Mouse (Mus musculus) left cerebral cortex, postnatal 36 days (tissue): ENCODE data around the gene Macrod2. TPM values are rescaled to one million over a fixed set of nuclear protein-coding genes. Genes with fewer than 3 reads are reported as not detected.

Experiments
- DNase-seq, 2 experiments: peaks; one replicate each; pipeline ENCODE4 v3.0.0; 2021 to 2022; ENCODE audit warnings: low spot score in 2 of 2, mixed read lengths in 1 of 2
- intact Hi-C: fragments of 180-260 bp; cut with DNase I; formaldehyde crosslinking; loops from one replicate; pipeline ENCODE4 v1.15.1; 2025
- total RNA-seq, 2 experiments: library from RNA; stranded (reverse); gene quantifications; 2 replicates each; pipeline ENCODE4 v1.2.3; 2021

The Macrod2 gene
- total RNA-seq, 2 experiments from 2014 or later, result 47.2 to 55.6 TPM

DNA sequence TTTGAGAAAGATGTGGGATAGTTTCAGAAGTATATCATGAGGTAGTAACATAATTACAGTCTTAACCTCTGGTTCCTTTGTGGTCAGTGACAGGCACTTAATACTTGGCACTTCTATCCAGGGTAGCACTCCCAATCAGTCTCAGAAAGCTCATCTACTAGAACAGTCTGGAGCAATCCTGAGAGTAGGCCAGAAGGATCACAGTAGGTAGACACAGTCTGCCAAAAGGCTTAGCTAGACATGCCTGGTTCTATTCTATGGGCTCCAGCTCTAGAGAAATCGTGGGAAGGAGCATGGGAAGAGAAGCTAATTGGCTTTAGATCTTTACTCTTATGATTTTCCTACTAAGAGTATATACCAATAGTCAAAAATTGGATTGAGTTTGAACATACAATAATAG is 1891.7 kb downstream of the Macrod2 start:
- intact Hi-C loops, result no loop called here
- no peak for DNase-seq

DNA sequence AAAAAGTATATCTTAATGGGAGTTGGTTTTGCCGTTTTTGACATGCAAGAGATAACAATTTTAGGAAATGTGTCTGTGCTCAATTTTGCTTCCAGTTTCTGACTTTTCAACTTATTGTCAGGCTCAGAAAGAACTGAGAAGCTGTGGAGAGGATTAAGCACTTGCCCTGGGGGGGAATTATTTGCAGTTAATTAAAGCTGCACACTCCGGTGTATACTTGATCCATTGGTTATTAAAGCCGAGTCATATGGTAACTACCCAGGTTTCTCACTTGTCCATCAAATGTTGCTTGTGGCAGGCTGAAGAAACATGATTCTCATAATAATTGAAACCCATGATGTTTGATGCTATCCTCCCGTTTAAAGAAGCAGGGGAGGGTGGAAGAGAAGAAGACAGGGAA is 1899.7 kb downstream of the Macrod2 start:
- intact Hi-C loops, result no loop called here
- no peak for DNase-seq

DNA sequence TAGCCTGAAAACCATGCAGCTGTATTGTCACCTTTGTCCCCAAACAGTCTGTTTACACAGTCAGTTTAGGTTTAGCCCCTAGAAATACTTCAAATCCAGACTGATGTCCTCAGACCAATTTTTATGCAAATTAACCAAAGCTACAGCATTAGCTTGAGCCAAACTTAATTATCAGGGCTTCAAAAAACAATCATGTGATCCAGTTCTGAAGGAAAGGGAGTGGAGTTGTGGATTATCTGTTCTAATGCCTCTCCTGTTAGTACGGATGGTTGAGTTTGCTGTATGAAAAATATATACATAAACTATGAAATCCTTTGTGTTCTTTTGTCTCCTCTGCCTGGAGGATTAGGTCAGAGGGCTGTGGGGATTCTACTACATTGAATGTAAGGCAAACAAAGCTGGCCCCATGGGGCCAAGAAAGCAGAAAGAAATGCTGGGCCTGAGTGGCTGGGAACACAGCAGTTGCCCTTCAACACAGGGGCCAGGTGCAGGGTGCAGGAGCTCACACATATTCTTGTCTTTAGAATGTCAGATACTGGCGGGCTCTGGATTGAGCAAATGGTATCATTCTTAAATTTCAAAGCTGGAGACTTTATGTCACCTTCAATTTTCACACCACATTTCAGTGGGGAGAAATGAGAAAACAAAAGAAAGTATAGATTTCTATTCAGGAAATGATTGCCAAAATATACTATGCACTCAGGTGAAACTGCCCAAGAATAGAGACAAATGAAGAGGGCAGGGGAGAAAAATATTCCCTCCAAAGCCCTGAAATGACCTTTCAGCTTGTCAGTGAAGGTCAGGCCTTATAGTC is 1908.2 kb downstream of the Macrod2 start:
- no peak for DNase-seq
- intact Hi-C loops, result no loop called here

DNA sequence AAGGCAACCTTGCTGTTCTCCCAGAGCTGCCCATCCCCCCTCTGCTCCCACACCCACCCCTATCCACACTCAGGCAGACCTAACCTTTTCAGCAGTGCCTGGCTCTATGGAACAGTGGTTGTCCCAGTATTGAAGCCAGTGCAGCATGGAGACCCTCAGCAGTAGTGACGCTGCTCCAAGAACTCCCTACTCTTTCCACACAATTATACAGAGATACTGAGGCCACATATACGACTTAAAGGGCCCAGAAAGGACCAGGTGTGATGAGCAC is 1908.7 kb downstream of the Macrod2 start:
- DNase-seq, result no peak
- intact Hi-C loops, result no loop called here

DNA sequence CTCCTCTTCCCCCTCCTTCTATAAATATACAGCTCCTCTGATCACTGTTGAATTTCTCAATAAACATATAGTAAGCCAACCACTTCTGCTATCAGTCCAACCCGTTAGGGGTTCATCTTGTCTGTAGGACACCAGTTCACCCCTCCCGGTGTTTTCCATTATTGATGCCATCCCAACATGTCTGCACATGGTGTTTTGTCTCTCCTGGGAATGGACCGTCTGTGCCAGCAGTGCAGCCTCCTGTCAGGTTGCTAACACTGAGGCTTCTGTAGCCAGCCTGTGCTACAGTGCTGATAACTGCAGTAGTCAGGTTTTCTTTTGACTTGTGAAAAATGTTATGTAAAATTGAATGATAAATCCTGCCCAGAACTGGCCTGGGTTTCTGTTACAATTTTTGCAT is 1928.0 kb downstream of the Macrod2 start:
- intact Hi-C loops, result no loop called here

DNA sequence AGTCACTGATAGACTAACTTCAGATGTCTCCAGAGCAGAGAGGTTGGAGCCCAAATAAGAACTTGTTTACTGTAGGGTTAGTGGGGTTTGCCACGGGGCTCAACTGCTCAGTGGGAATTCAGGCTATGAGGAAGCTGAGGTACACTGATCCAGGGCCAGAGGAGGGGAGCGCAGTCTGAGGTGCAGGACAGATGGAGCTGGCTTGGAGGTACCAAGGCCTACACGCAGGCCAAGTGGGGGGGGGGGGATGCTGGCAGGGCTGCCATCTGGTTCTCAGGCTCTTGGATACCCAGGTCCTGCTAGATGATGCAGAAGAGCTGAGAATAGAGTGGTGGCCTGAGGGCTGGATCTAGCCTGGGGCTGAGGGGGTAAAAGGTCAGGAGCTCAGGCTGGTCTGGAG is 1931.6 kb downstream of the Macrod2 start:
- intact Hi-C loops, result no loop called here
- DNase-seq, result no peak

More for the DNA sequence above, 1928.0 kb downstream of the Macrod2 start:
- no peak for DNase-seq

DNA sequence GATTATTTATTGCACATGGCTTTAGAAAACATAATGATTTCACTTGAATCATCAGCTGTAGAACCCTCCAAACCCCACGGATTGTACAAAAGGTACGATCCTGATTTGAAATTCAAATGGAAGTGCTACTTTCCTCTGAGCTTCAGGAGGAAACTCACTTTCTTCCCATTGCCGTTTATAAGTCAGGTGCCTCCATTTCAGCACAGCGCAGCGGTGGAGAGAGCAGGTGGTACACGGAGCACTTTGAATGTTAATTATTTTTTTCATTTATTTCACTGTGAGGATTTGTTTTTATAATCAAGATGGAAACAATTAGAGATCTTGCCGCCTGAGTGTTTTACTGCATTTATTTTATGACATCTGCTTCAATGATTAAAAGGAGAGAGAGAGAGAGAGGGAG is 1934.7 kb downstream of the Macrod2 start:
- no peak for DNase-seq
- intact Hi-C loops, result no loop called here

DNA sequence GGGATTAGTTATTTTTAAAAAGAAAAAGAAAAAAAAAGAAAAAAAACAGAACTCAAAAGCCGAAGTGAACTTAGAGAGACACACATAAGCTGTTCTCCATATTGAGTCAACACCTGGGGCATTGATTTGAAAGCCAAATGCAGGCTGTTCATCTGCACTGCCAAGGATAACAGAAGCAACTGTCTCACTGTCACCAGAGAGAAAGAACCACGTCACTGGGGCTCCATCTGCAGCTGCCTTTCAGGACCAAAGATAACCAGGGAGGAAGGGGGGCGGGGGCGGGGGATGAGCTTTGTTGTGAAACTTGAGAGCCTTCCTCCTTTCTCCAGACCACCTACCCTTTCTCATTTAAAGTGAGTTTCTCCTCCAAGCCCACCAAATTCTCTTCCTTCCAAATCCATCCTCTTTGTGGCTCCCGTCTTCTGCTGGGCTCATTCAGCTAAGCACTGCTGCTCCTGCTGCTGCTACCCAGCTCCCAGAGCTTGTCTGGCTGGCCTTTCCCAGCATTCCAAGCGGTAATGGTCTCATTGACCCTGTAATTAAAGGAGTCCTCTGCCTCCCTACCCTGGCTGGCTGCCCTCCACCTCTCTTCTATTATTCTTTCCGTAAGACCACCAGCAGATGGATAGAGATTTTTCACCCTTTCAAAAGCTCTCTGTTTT is 1939.5 kb downstream of the Macrod2 start:
- intact Hi-C loops, result no loop called here
- peak; percentile 28 to 44 for DNase-seq

DNA sequence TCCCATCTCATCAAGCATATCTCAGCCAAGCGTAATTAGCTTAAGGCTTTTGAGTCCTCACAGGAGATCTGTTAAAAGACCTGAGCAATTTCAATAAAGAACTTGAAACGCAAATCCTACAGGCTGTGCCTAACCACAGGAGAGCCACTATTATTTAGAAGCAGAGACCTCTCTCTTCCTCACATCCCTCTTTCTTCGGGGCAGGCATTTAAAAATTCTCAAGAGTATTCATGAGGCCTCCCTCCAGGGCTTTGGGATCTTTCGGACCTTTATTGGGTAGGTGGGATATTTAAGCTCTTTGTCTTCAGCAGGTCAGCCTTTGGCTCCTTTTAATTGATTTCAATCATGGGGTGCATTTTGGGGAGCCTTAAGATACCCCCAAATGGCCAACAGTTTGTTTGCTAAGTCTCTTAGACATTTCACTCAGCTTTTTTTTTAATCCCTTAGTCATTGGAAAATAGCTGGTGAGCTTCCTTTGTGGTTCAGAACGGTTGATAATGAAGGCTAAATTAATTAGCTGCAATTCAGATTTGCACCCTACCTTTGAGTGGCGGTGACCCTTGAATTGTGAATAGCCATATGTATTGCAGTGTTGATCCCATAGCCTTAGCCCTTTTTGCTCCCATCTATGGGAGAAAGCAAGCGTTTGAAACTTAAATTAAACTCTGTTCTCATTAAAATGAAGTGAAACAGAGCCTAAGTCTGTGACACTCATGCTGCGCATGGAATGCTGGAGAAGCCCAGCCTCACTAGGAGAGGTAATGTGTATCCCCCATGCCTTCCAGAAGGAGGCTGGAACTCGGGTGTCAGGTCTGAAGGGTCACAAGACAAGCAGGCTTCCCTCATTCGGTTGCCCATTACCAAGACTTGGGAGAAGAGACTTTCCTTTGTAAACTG is 1940.2 kb downstream of the Macrod2 start:
- intact Hi-C loops, result no loop called here
- no peak for DNase-seq

DNA sequence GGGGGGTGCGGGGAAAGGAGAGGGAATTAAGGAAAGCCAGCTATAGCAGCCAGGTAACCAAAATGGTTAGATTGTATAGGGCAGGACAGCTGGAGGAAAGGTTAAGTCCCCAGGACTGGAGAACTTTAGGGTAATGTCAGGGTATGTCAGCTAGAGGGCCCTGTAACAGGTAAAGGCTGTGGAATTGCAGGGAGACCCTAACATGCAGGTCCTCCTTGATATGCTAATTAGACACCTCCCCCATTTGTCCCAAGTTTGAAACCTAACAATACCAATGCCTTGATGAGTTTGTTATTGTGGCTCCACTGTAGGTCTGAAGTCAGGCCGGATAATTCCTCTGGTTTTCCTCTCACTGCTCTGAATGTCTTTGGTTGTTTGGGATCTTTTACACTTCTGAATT is 1948.9 kb downstream of the Macrod2 start:
- intact Hi-C loops, result no loop called here
- no peak for DNase-seq

DNA sequence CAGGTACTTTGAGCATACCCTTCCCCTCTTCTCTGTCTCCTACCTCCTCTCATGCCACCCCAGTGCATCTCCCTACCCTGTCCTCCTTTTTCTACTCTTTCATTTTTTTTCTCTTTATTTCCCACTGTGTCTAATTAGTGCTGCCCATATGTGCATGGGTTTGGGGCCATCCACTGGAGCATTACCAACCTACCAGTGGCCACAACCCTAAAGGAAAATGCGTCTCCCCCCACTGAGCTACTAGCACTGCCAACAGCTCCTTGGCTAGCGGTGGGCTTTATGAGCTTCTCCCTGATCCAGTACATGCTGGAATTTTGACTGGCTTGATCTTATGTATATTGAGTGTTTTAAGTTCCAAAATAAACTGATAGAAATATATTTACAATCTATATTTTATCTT is 1949.6 kb downstream of the Macrod2 start:
- no peak for DNase-seq
- intact Hi-C loops, result no loop called here

DNA sequence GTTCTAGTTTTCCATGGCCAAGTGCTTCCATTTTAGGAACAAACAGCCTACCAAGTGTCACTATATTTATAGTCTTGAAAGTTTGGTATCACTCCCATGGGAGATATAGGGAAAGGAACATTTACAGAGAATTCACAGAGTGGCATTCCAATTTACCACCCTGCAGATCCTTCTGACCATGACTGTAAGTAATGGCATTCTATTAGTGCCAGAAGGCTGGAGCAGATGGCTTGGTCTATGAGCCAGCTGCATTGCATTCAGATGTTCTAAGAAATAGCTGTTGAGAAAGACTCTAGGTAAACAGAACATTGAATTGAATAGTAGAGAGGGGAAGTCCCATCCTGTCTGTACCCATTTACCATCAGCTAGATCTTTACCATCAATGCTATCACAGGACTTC is 1954.7 kb downstream of the Macrod2 start:
- DNase-seq, result no peak
- intact Hi-C loops, result no loop called here

DNA sequence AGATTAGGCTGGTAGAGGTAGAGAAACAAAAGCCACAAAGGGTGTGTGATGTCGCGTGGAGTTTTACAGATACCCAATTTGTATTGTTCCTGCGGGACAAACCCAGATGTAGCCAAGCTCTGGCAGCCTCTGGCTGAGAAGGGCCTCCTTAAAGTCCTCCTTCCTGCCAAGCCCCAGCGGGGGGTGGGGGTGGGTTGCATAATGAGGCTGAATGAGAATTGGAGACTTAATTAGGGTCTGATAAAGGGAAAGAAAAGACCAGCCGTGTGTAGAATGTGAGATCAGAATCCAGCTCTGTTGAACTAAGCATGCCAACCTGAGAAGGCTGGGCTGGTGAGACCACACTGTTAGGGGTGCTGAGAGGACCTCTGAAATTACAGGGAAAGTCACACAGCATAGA is 1967.8 kb downstream of the Macrod2 start:
- DNase-seq, result no peak

DNA sequence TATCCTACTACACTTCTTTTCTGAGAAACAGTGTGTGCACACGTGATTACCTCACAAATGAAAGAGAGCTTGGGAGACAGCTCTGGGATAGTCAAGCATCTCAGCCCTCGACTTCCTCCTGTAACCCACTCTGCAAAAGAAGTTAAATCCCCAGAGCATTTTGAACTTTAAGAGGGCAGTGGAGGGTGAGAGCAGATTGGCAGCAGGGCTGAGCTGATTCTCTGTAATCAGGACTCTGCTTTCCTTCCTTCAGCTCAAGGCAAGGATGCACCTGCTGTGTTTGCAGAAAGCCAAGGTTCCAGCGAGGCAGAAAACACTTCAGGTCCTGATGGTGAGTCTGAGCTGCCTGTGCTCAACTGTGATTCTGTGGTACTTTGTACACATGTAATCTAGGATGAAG is 1978.9 kb downstream of the Macrod2 start:
- DNase-seq, result no peak
- intact Hi-C loops, result no loop called here

More for the DNA sequence above, 1967.8 kb downstream of the Macrod2 start:
- intact Hi-C loops, result no loop called here

DNA sequence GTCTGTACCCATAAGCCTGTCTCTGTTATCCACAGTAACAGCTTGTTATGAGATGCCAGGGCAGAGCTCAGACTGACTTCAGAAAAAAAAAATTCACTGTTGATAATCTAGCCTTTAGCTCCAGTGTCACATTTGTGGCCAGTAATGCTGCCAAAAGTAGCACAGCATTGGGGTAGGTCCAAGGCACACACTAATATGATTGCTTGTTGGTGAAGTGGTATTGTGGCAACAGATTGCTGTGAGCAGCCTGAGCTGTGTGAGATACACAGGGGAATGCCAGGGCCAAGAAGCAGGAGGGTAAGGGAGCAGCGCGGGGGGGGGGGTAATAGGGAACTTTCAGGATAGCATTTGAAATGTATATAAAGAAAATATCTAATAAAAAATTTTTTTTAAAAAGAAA is 1985.5 kb downstream of the Macrod2 start:
- intact Hi-C loops, result no loop called here
- DNase-seq, result no peak

DNA sequence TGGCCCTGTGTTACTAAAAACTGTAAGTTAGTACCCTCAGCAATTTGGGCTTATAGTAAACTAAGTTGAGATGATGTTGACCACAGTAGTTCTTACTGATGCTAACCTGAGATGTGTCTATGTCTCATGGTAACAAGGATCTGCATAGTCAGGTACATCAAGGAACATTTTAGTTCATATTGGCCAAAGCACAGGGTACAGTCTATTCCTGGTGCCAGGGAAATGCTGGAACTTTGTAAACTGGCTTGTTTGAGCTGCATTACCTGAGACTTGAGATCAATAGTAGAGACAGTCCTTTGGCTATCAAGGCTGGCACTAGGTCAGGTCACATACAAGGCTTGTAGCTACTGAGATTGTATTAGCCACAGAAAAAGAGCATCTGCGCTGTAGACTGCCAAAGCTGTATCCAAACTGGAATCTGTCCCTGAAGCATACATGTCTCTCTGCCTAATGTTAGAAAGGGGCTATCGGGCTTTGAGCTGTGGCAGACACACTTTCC is 1986.0 kb downstream of the Macrod2 start:
- intact Hi-C loops, result no loop called here
- no peak for DNase-seq

DNA sequence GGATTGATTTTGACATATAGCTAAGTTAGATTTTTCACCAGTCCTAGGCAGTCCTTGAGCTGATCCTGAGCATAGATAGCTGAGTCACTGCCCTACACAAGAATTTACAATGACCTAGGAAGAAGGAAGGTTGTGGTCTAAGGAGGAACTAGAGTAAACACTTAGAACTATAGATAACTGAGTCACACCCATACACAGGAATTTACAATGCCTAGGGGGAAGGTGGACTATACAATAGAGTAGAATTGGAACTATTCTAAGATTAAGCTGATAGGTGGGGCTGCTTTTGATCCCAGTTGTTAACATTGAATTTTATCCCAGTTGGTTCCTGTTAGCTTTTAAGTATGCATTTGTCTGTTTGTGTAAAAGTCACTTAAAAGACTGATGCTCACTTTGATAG is 1998.4 kb downstream of the Macrod2 start:
- intact Hi-C loops, result no loop called here
- DNase-seq, result no peak

DNA sequence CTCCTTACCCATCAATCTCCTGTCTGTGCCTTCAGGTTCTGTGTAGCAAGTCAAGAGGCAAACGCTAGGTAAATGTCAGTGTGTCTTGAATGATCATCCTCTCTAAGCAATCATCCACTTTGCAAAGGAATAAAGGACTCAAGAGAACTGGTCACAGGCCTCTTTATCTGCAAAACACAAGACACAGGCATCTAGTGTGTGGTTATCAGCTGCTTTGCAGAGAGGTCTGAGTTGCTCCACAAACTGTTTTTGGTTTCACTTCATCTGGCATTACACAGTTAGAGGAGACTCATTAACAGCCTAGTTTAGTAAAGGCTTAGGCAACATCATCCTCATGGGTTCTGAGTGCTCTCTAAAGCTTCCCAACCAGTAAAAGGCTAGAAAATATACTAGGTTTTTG is 2004.4 kb downstream of the Macrod2 start:
- intact Hi-C loops, result no loop called here

DNA sequence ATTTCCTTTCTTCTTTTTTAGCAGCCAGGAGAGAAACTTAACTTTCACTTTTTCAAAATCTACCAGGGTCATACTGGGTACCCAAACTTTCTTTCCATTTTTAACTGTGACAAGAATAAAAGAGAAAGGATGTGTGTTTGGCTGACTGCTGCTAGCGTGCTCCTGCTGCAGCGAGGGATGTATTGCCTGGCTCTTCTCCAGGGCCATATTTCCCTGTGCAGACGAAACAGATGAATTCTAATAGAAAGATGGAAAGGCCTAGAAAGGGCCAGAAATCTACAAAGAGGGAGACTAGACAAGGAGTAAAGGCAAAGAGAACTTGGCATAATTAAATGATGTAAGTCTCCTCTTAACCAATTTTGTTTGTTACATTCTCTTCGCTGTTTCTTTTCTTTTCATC is 2005.7 kb downstream of the Macrod2 start:
- no peak for DNase-seq
- intact Hi-C loops, result loop anchor here (10.0 kb wide), 1 partner anchor 244 kb away; no protein-coding TSS in a partner anchor

More for the DNA sequence above, 2004.4 kb downstream of the Macrod2 start:
- DNase-seq, result no peak

DNA sequence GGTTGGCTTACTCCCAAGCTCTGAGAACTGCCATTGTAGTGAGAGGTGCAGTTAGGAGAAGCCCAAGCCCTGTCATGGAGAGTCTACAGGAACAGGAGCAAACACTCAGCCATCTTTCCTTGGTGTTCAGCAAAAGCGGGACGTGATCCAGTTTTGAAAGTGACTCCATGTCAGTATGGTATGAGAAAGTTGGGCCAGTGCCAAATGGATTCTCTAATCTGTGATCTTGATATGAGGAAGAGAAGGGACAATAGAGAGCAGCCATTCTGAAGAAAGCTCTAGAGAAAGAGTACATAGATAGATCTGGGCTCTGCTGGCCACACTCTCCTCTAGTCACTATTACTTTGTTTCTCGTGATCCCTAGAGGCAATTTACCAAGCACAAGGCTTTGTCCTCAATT is 2006.2 kb downstream of the Macrod2 start:
- intact Hi-C loops, result loop anchor here (10.0 kb wide), 1 partner anchor 243 kb away; no protein-coding TSS in a partner anchor
- no peak for DNase-seq
